Mouse (Mus musculus): Measurements from ENCODE around the gene Zbtb20. TPM values are rescaled to one million over a fixed set of nuclear protein-coding genes. Genes with fewer than 3 reads are reported as not detected.

Gene Zbtb20
- total and polyA plus RNA-seq, 2 experiments from 2014 or later = 25.2 to 38.0 TPM

- no peaks in the 10 kb centered on the region for H3K9me3 ChIP-seq (ENCODE audit: low read length)
- no peak for TF ChIP-seq CTCF (IDR thresholded peaks at IDR 0.05)
- H3K27me3 ChIP-seq (ENCODE audit: insufficient read depth, low read length) = no peaks in the 10 kb centered on the region
- 88% methylated on average over 4 of the region's 4 CpGs for WGBS
- no peaks in the 10 kb centered on the region for H3K4me1 ChIP-seq (ENCODE audit: insufficient read depth, low read length)
- no peak overlapping the region for H3K4me3 ChIP-seq (ENCODE audit: low read depth, low read length)
- H3K9ac ChIP-seq (replicated peaks; ENCODE audit: low read length, poor library complexity, severe bottlenecking) = no peak overlapping the region
- ATAC-seq (ENCODE audit: low FRiP score) = no peak
- no peak overlapping the region for H3K27ac ChIP-seq (ENCODE audit: low read depth, low read length)
- H3K4me2 ChIP-seq (ENCODE audit: low read depth, low read length, poor library complexity, severe bottlenecking) = no peak overlapping the region
- no peak for DNase-seq (ENCODE audit: low spot score)
- no peaks in the 10 kb centered on the region for H3K36me3 ChIP-seq (ENCODE audit: insufficient read depth, low read length)
Observed at GRCm38 (mm10) chr16:43402888-43403287, 527.2 kb downstream of the Zbtb20 start.

DNA sequence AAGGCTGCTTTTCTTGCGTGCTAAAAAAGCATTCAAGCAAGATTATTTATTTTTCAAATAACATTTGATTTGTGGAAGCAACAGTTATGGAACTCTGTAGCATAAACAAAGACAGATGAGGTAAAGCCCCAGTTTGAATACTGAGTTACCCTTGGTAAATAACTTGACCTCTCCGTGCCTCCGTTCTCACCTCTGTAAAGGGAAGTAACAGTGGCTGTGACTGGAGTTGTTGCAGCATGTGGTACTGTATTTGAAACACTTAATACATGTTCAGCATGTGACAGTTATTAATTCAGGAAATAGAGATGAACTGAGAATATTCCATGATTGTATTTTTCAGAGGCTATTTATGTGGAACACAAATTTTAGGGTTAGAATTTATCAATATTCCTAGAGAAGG, 529.4 kb downstream of the Zbtb20 start:
- TF ChIP-seq CTCF (IDR thresholded peaks at IDR 0.05) = no peak
- H3K36me3 ChIP-seq (ENCODE audit: insufficient read depth, low read length) = no peaks in the 10 kb centered on the region
- DNase-seq (ENCODE audit: low spot score) (no peak), ATAC-seq (ENCODE audit: low FRiP score) (no peak)
- H3K27ac ChIP-seq (ENCODE audit: low read depth, low read length) = no peak overlapping the region
- H3K4me1 ChIP-seq (ENCODE audit: insufficient read depth, low read length) = no peaks in the 10 kb centered on the region
- 92% methylated on average over 3 of the region's 3 CpGs for WGBS
- no peaks in the 10 kb centered on the region for H3K27me3 ChIP-seq (ENCODE audit: insufficient read depth, low read length)
- H3K9ac ChIP-seq (replicated peaks; ENCODE audit: low read length, poor library complexity, severe bottlenecking) = no peak overlapping the region
- no peaks in the 10 kb centered on the region for H3K9me3 ChIP-seq (ENCODE audit: low read length)
- no peak overlapping the region for H3K4me3 ChIP-seq (ENCODE audit: low read depth, low read length)
- H3K4me2 ChIP-seq (ENCODE audit: low read depth, low read length, poor library complexity, severe bottlenecking) = no peak overlapping the region

DNA sequence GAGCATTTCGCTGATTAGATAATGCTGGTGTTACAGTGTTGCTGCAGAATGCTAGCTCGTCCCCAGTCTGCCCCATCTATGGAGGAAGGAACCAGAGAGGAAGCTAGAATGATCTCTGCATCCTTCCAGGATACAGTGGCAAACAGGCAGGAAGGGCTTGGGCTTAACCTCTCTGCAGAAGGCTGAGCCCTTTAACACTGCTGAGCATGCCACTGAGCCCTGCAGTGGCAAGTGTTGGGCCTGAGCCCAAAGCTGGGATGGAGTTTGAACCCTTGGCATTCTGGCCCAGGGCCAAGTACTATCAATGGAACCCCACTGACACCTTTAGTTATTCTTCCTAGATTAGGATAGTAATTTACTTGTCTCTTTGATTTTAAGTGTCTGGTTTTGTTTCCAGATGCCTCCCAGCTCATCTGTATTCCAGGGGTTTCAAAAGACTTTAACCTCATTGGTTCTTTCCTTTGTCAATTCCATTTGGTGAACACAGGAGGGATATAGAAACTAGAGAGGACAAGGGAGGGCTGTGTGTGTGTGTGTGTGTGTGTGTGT, 532.0 kb downstream of the Zbtb20 start:
- Histone ChIP-seq H3K36me3 (ENCODE audit: insufficient read depth, low read length) (no peaks in the 10 kb centered on the region), H3K9me3 (ENCODE audit: low read length) (no peaks in the 10 kb centered on the region), H3K9ac (replicated peaks; ENCODE audit: low read length, poor library complexity, severe bottlenecking) (no peak overlapping the region), H3K4me2 (ENCODE audit: low read depth, low read length, poor library complexity, severe bottlenecking) (no peak overlapping the region), H3K27me3 (ENCODE audit: insufficient read depth, low read length) (no peaks in the 10 kb centered on the region), H3K27ac (ENCODE audit: low read depth, low read length) (no peak overlapping the region), H3K4me3 (ENCODE audit: low read depth, low read length) (no peak overlapping the region), H3K4me1 (ENCODE audit: insufficient read depth, low read length) (no peaks in the 10 kb centered on the region)
- no peak for DNase-seq (ENCODE audit: low spot score)
- WGBS = 75% methylated on average over 2 of the region's 2 CpGs
- TF ChIP-seq CTCF (IDR thresholded peaks at IDR 0.05) = no peak
- no peak for ATAC-seq (ENCODE audit: low FRiP score)

GRCm38 (mm10) chr16:43408622-43409021, 532.9 kb downstream of the Zbtb20 start:
- H3K4me3 ChIP-seq (ENCODE audit: low read depth, low read length) = no peak overlapping the region
- TF ChIP-seq CTCF (IDR thresholded peaks at IDR 0.05) = no peak
- H3K9me3 ChIP-seq (ENCODE audit: low read length) = no peaks in the 10 kb centered on the region
- no peaks in the 10 kb centered on the region for H3K4me1 ChIP-seq (ENCODE audit: insufficient read depth, low read length)
- H3K27ac ChIP-seq (ENCODE audit: low read depth, low read length) = no peak overlapping the region
- ATAC-seq (ENCODE audit: low FRiP score) (no peak), DNase-seq (ENCODE audit: low spot score) (no peak)
- H3K27me3 ChIP-seq (ENCODE audit: insufficient read depth, low read length) = no peaks in the 10 kb centered on the region
- no peak overlapping the region for H3K4me2 ChIP-seq (ENCODE audit: low read depth, low read length, poor library complexity, severe bottlenecking)
- no peak overlapping the region for H3K9ac ChIP-seq (replicated peaks; ENCODE audit: low read length, poor library complexity, severe bottlenecking)
- H3K36me3 ChIP-seq (ENCODE audit: insufficient read depth, low read length) = no peaks in the 10 kb centered on the region
- 74% methylated on average over 5 of the region's 5 CpGs for WGBS

- Histone ChIP-seq H3K36me3 (ENCODE audit: insufficient read depth, low read length) (no peaks in the 10 kb centered on the region), H3K27ac (ENCODE audit: low read depth, low read length) (no peak overlapping the region), H3K4me3 (ENCODE audit: low read depth, low read length) (no peak overlapping the region), H3K4me1 (ENCODE audit: insufficient read depth, low read length) (no peaks in the 10 kb centered on the region), H3K9me3 (ENCODE audit: low read length) (no peaks in the 10 kb centered on the region), H3K9ac (replicated peaks; ENCODE audit: low read length, poor library complexity, severe bottlenecking) (no peak overlapping the region), H3K4me2 (ENCODE audit: low read depth, low read length, poor library complexity, severe bottlenecking) (no peak overlapping the region), H3K27me3 (ENCODE audit: insufficient read depth, low read length) (no peaks in the 10 kb centered on the region)
- no peak for DNase-seq (ENCODE audit: low spot score)
- 85% methylated on average over 4 of the region's 4 CpGs for WGBS
- ATAC-seq (ENCODE audit: low FRiP score) = no peak
- TF ChIP-seq CTCF (IDR thresholded peaks at IDR 0.05) = no peak
Observed at GRCm38 (mm10) chr16:43409108-43409909, 533.6 kb downstream of the Zbtb20 start.

DNA sequence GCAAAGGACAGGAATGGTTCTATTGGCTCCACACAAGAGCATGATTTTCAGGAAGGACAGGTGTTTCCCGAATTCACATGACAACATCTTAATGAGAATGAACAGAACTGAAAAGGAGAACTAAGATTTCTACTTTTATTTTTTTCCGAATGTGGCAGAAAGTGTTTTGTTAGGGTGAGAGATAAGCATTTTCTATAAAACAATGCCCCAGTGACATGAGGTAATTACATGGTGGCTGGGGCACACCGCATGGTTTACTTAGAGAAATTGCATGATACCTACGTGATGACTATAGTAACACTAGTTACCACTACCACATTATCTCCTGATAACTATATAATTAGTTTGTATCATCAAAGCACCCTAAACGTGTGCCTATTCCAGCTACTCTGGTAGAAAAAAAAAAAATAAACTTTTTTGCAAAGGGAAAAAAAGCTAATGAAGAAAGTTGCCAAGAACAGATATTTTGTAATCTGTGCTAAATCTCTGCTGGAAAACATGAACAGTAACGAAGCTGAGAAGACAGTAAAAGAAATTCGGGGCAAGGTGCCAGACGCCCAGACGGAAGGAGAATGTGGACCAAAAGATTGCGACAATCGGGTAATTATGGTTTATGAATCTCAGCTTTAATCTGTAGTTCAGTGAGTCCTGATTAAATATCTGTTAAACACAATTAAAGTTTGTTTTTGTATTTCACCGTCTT, 534.4 kb downstream of the Zbtb20 start:
- 89% methylated on average over 12 of the region's 12 CpGs for WGBS
- no peak for DNase-seq (ENCODE audit: low spot score)
- ATAC-seq (ENCODE audit: low FRiP score) = no peak
- H3K4me3 ChIP-seq (ENCODE audit: low read depth, low read length) = no peak overlapping the region
- H3K36me3 ChIP-seq (ENCODE audit: insufficient read depth, low read length) = no peaks in the 10 kb centered on the region
- no peak overlapping the region for H3K27ac ChIP-seq (ENCODE audit: low read depth, low read length)
- H3K27me3 ChIP-seq (ENCODE audit: insufficient read depth, low read length) = no peaks in the 10 kb centered on the region
- no peak overlapping the region for H3K4me2 ChIP-seq (ENCODE audit: low read depth, low read length, poor library complexity, severe bottlenecking)
- no peaks in the 10 kb centered on the region for H3K9me3 ChIP-seq (ENCODE audit: low read length)
- no peak overlapping the region for H3K9ac ChIP-seq (replicated peaks; ENCODE audit: low read length, poor library complexity, severe bottlenecking)
- no peaks in the 10 kb centered on the region for H3K4me1 ChIP-seq (ENCODE audit: insufficient read depth, low read length)
- no peak for TF ChIP-seq CTCF (IDR thresholded peaks at IDR 0.05)
